Mouse (Mus musculus) testis, adult 2 months (tissue): Measurements from ENCODE around the gene Fut4. TPM values are rescaled to one million over a fixed set of nuclear protein-coding genes. Genes with fewer than 3 reads are reported as not detected.

ENCODE experiments used
- H3K27ac ChIP-seq: fragments of 200-500 bp; 2 replicates; pipeline ENCODE4 v1.5.1; 2012; ENCODE audit warnings: low read depth, low read length; ENCODE audit not compliant: control insufficient read depth, insufficient read depth
- H3K27me3 ChIP-seq: fragments of 200-500 bp; 2 replicates; pipeline ENCODE4 v1.6.1; 2012; ENCODE audit warnings: mild to moderate bottlenecking, low read length, moderate library complexity; ENCODE audit not compliant: control insufficient read depth, insufficient read depth
- H3K36me3 ChIP-seq: fragments of 200-500 bp; 2 replicates; pipeline ENCODE4 v1.6.1; 2012; ENCODE audit warnings: mild to moderate bottlenecking, low read length; ENCODE audit not compliant: control insufficient read depth, insufficient read depth
- H3K4me1 ChIP-seq: fragments of 200-500 bp; 2 replicates; pipeline ENCODE4 v1.6.1; 2012; ENCODE audit warnings: low read length; ENCODE audit not compliant: control insufficient read depth, insufficient read depth
- H3K4me3 ChIP-seq: fragments of 200-500 bp; 2 replicates; pipeline ENCODE4 v1.5.1; 2012; ENCODE audit warnings: low read depth, mild to moderate bottlenecking, low read length, moderate library complexity, mixed read lengths; ENCODE audit not compliant: control insufficient read depth
- CTCF ChIP-seq: fragments of 200-500 bp; IDR thresholded peaks from 2 replicates; pipeline ENCODE4 v1.5.1; 2012; ENCODE audit warnings: low read depth, mild to moderate bottlenecking, inconsistent platforms, low read length, moderate library complexity; ENCODE audit not compliant: control insufficient read depth, insufficient read depth, insufficient replicate concordance
- POLR2A ChIP-seq: fragments of 200-500 bp; IDR thresholded peaks from 2 replicates; pipeline ENCODE4 v1.6.1; 2012; ENCODE audit warnings: low read depth, mild to moderate bottlenecking, inconsistent platforms, low read length, moderate library complexity; ENCODE audit not compliant: control insufficient read depth
- polyA plus RNA-seq: library from polyadenylated mRNA; depleted of rRNA; stranded (reverse); fragments of >200 nt; gene quantifications from 2 replicates; pipeline ENCODE4 v1.2.3, GENCODE M21; 2012

Fut4 gene
- polyA plus RNA-seq, 1 experiment = 0.22 TPM

DNA sequence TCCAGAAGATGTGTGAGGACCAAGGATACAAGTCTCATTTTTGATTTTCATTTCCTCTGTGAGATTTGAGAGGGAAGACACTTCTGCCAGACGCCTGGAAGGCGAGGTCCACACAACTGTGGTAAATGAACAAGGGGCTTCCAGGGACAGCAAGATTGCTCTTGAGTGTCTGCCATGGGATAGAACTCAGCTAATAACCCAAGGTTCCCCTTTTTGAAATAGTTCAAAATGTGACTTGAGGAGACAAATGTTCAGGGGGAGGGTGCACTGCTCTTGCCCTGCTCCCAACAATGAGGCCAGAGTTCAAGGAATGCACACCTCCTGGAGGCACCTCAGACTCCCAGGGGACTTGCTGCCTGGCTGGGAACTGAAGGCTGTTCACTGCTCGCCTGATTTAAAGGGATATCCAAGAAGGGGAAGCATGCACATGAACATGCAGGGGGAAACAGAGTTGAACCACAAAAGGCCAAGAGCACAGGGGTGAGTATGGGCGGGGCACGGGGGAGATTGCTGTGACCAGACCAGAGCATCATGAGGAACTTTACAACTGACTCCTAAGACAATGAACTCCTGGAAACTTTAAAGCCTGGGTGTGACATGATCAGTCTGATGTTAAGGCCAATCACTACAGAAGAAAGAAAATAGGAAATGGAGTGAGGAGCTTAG, 27.3 kb downstream of the Fut4 start:
- TF ChIP-seq CTCF (no peak), POLR2A (no peak)
- Histone ChIP-seq H3K27me3 (no peaks in the 10 kb centered on the region), H3K4me1 (no peaks in the 10 kb centered on the region), H3K4me3 (no peak overlapping the region), H3K36me3 (no peaks in the 10 kb centered on the region), H3K27ac (no peak overlapping the region)

GRCm38 (mm10) chr9:14721610-14722009, 30.6 kb downstream of the Fut4 start:
- H3K36me3 ChIP-seq = no peaks in the 10 kb centered on the region
- no peak for TF ChIP-seq POLR2A
- no peak for TF ChIP-seq CTCF
- no peaks in the 10 kb centered on the region for H3K27me3 ChIP-seq
- H3K4me3 ChIP-seq = no peak overlapping the region
- peaks cover 2% of the 10 kb centered on the region; the same call in 1 of the 2 replicates for H3K4me1 ChIP-seq
- no peak overlapping the region for H3K27ac ChIP-seq

DNA sequence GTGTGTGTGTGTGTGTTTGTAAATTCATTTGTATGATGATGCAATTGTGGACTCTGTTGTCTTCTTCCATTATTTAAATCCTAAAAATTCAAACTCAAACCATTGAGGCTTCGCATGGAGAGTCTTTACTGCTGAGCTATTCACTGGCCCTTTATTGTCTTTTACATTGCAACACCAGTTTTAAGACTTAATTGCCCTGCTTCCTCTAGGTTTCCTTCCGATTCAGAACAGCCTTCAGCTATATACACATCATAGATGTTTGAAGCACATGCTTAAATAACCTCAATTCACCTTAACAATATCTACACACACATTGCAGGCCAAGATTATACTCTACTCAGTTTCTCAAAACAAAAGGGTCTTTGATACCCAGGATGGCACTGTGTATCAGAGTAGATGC, 31.8 kb downstream of the Fut4 start:
- TF ChIP-seq POLR2A (no peak), CTCF (no peak)
- Histone ChIP-seq H3K27me3 (no peaks in the 10 kb centered on the region), H3K4me3 (no peak overlapping the region), H3K4me1 (peaks cover 2% of the 10 kb centered on the region; the same call in 1 of the 2 replicates), H3K36me3 (no peaks in the 10 kb centered on the region), H3K27ac (no peak overlapping the region)

DNA sequence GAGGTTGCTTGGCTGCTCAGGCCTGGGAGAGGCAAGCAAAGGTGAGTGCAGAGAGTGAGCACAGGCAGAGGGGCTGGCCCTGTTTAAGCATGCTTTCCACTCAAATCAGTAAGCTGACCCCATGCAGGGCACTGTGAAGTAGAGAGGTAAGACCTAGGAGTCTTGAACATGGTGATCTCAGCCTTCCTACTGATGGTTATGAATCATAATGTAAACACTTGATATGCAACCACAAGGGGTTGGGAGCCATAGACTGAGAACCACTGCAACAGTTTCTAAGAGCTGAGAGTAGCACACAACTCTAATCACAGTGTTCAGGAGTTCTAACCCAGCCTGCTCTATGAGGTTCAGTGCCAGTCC, 33.9 kb downstream of the Fut4 start:
- peaks cover 2% of the 10 kb centered on the region; the same call in 1 of the 2 replicates for H3K4me1 ChIP-seq
- H3K4me3 ChIP-seq = peak overlapping the region; percentile 41
- no peaks in the 10 kb centered on the region for H3K36me3 ChIP-seq
- H3K27me3 ChIP-seq = no peaks in the 10 kb centered on the region
- H3K27ac ChIP-seq = no peak overlapping the region
- TF ChIP-seq CTCF = no peak

GRCm38 (mm10) chr9:14717689-14718331, 34.4 kb downstream of the Fut4 start:
- Histone ChIP-seq H3K4me1 (peaks cover 2% of the 10 kb centered on the region; the same call in 1 of the 2 replicates), H3K36me3 (no peaks in the 10 kb centered on the region), H3K27me3 (no peaks in the 10 kb centered on the region), H3K4me3 (peak overlapping the region; percentile 41), H3K27ac (no peak overlapping the region)
- TF ChIP-seq POLR2A = no peak
- TF ChIP-seq CTCF = no peak

DNA sequence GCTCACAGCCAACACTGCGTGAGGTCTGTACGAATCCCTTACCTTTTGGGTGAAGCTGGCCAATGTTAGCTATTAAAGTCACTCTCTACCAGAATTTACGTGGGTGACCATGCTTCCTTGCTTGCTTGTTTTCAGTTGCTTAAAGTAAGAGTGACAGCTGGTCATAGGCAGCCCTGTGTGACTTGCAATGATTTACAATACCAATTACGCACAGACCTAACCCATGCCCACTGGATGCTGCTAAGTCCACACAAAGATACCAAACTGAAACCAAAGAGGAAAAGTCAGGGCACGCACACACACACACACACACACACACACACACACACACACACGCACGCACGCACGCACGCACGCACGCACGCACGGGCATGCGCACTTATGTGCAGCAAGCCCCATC, 36.9 kb downstream of the Fut4 start:
- Histone ChIP-seq H3K36me3 (no peaks in the 10 kb centered on the region), H3K27me3 (no peaks in the 10 kb centered on the region), H3K27ac (no peak overlapping the region), H3K4me3 (no peak overlapping the region), H3K4me1 (peaks cover 2% of the 10 kb centered on the region; the same call in 1 of the 2 replicates)
- TF ChIP-seq CTCF = no peak
- no peak for TF ChIP-seq POLR2A

- TF ChIP-seq POLR2A (no peak), CTCF (no peak)
- no peaks in the 10 kb centered on the region for H3K36me3 ChIP-seq
- no peaks in the 10 kb centered on the region for H3K4me1 ChIP-seq
- no peaks in the 10 kb centered on the region for H3K27me3 ChIP-seq
- H3K4me3 ChIP-seq = no peak overlapping the region
- no peak overlapping the region for H3K27ac ChIP-seq
Measured at GRCm38 (mm10) chr9:14710910-14711309, 41.3 kb downstream of the Fut4 start.
